Mouse (Mus musculus) liver, embryonic 14 days (tissue): ENCODE results near the gene Mybpc2. TPM values are rescaled to one million over a fixed set of nuclear protein-coding genes. Genes with fewer than 3 reads are reported as not detected.

Experiments
- polyA plus RNA-seq: library from polyadenylated mRNA; depleted of rRNA; stranded (reverse); fragments of >200 nt; gene quantifications from 2 replicates; pipeline ENCODE4 v1.2.3, GENCODE M21; 2012; rRNA removed

Mybpc2 gene
- polyA plus RNA-seq = 0.01 TPM in 1 of 2 replicates, not detected in the other

DNA sequence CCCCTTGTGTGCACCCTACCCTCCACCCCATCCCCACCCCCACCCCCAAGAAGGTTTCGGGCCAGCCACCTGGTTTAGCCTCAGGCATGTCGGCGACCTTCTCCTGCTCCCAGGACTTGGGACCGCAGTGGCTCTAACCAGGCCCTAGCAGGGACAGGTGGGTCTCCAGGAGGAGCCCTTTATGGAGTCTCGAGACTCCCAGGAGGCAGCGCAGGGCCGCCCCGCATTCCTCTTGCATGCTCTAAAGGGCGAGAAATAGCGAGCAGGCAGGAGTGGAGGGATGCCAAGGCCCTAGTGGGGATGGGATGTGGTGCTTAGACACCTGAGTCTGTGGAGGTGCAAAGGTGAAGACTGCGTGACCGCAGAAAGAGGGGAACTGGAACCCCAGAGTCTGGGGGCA, at the start of gene Mybpc2:
TSS of gene Mybpc2 (minus strand) at position 155 of the 400 bp plus-strand sequence.

DNA sequence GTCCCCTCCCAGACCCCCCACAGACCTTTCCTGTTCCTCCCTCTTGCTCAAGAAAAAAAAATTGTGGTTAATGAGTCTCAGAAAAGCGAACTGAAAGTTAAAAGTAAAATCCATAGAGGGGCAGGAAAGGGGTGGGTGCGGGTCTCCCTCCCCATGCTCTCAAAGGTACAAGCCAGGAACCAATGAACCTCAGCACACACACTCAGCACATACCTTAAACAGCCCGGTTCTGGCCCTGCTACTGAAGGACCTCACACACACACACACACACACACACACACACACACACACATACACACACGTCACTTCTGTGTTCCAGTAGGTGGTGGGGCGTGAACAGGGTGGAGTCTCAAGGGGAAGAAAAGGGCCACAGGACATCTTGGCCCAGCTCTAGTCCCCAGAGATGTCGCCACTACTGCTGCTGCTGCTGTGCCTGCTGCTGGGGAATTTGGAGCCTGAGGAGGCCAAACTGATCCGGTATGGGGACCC, 47.8 kb upstream of the Mybpc2 start, which contains the start of gene Napsa:
TSS of gene Napsa (plus strand) at position 168 of the 489 bp plus-strand sequence.

DNA sequence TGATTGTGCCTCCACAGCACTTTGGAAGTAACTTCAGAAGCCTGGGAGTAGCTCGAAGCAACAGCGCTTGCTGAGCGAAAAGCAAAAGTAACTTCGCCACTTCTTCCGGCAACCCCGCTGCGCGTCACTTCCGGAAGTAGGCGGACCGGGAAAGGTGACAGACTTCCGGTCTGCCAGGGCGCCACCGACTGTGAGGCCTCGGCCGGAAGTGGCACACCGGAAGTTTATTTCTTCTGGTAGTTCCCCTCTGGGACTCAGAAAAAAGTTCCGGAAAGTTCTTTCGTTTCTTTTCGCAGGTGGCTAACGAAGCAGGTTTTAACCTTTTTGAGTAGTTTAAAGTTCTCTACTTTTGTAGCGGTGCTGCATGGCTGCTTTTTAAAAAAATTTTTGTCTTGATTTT, 29.4 kb upstream of the Mybpc2 start, which contains the start of gene Nr1h2:
TSS of gene Nr1h2 (minus strand) at position 126 of the 400 bp plus-strand sequence.

DNA sequence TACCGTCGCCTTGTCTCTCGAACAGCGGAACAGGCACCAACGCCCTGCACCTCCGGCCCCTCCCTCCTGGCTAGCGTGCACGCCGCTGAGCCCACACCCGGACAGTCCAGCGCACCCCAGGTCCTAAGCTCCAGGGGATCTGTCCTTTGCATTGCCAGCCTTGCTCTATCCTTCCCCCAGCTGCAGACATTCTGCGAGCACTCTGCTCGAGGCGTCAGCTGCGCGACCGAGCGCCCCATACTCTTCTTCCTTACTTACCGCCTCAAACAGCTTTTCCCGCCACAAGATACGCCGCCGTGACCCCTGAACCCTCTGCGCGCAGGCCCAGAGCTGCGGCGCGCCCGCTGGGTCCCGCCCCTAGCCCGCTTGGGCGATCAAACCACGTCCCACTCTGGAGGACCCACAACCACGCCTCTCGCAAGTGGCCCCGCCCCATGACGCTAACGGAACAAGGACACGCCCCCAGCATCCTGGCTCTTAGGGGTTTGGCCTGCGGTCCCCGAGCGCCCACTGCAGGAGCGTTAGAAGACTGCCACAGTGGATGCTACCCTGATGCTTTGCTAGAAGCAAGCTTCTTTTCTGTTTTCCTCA, 24.1 kb upstream of the Mybpc2 start, which contains the start of gene Pold1:
TSS of gene Pold1 (minus strand) at position 353 of the 591 bp plus-strand sequence.

DNA sequence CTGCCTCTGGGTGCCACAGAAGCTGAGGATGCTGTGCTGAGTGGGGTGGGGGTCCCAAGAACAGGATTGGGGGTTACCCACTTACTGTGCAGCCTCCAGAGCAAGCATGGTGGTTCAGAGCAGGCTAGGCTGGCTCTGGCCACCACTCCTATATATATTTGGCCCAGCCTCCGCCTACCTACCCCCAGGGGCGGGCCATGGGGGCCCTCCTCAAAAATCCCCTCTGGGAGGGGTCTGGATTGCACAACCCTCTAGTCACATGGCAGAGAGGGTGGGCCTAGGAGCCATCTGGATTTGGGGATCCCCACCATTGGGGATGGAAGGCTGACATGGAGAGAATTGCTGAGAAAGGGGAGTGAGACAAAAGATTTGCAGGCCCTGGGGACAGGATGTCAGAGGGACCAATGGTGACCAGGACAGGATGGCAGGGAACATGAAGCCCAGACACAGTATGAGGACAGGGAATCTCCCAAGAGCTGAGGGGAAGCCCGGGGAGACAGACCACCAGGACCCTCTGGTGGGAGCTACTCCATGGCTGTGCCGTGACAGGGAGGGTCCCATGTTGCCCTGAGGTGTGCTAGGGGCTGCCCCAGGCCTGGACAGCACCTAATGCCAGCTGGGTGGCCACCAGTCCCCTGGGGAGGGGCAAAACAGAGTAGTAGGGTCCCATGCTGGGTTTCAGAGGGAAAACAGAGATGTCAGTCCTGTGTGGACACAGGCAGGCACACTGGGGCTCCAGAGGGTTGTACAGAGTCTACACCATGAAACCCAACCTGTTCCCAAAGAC, 7.7 kb upstream of the Mybpc2 start, which contains the start of gene Spib:
TSS of gene Spib (minus strand) at position 126 of the 787 bp plus-strand sequence.

DNA sequence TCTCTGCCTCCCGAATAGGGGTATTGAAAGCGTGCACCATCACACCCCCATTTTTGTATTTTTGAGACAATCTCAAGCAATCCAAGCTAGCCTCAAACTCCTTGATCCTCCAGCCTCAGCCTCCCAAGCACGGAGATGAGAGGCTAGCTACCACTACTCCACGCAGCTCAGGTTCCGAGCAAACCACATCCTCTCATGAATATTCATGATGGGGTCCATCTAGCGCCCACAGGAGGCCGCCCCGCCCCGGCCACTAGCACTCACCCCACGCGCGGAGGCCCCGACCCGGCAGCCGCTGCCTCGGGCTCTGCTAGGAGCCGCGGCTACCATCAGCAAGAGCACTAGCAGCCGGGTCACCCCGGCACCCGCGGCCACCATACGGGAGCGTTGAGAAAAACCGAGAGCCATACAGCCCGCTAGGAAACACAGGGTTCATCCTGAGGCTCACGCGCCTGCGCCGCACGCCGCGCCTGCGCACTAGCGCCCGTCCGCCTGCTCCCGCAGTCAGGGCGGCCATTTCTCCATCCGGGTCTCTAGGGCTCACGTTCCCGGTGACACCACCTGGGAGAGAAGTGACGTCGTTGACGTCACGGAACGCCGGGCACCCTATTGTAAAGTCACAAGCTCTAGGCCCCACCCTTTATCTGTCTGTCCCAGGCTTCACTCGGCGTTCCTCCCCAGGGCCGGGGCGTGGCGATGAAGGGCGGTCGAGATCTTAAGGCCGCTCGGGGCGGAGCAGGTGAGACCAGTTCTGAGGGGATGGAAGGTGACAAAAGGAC, 28.3 kb downstream of the Mybpc2 start, which contains the start of the genes Emc10 and Fam71e1:
TSS of gene Emc10 (minus strand) at position 538 of the 779 bp plus-strand sequence.
TSS of gene Fam71e1 (plus strand) at position 590 of the 779 bp plus-strand sequence.

DNA sequence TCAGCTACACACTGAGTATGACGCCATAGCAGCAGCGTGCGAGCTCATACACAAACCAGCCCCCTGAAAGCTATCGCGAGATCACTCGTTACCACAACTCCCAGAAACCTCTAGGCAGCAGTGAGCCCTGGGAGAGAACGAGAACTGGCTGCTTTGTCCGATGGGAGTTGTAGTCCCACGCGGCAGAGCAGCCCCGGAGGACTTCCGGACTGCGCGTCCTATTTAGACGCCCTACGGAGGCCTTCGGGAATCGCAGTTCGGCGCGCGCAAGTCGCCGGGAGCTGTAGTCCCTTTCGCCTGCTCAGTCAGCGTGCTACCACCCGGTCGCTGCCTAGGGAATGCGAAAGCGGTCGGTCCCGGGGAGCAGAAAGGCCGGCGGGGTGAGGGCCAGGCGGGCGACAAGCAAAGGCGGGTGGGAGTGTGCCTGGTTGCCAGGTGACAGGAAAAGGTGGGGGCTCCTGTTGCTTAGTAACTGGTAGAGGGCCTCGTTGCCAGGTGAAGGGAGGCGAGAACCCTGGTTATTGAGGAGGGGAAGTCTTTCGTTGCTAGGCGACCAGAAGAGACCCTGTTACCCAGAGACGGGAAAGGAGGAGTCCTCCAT, 56.5 kb downstream of the Mybpc2 start, which contains the start of gene Josd2:
TSS of gene Josd2 (plus strand) at position 170 of the 601 bp plus-strand sequence.

DNA sequence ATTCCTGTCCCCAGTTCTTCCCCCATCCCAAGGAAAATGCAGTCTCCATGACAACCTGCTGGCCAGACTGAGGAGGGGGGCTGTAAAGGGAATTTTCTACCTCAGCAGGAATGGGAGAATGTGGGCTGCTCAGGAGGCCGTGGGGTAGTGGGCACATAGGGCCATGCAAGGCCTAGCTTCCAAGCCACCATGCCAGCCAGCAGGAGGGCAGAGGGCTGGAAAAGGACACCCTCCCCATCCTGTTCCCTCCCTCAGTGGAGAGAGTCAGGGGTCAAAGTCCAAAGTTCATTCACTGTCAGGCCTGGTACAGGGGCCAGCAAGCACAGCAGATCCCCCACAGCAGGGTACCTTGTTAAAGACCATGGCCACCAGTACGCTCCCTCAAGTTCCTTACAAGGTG, 59.3 kb downstream of the Mybpc2 start, which contains the start of gene Aspdh:
TSS of gene Aspdh (plus strand) at position 281 of the 400 bp plus-strand sequence.

Other genes starting within 250 kb of the Mybpc2 start
- gene Clec11a, start 217.8 kb downstream of the Mybpc2 start, polyA plus RNA-seq = 0.36 and 0.86 TPM in 2 replicates
- 0.02 and 0.03 TPM in 2 replicates for gene Shank1, start 214.4 kb downstream of the Mybpc2 start, polyA plus RNA-seq
- 0.02 TPM in 2 replicates for gene Syt3, start 140.6 kb downstream of the Mybpc2 start, polyA plus RNA-seq
- gene 1700008O03Rik, start 138.8 kb downstream of the Mybpc2 start, polyA plus RNA-seq = 0.12 and 0.18 TPM in 2 replicates
- gene Lrrc4b, start 95.6 kb downstream of the Mybpc2 start, polyA plus RNA-seq = 0.02 and 0.09 TPM in 2 replicates
- gene Aspdh, start 59.3 kb downstream of the Mybpc2 start, polyA plus RNA-seq = 6.9 and 9.4 TPM in 2 replicates
- 183 and 206 TPM in 2 replicates for gene Josd2, start 56.7 kb downstream of the Mybpc2 start, polyA plus RNA-seq
- 39.1 and 45.1 TPM in 2 replicates for gene Emc10, start 28.1 kb downstream of the Mybpc2 start, polyA plus RNA-seq
- 1.5 and 1.6 TPM in 2 replicates for gene Fam71e1, start 28.1 kb downstream of the Mybpc2 start, polyA plus RNA-seq
- 0.14 and 0.18 TPM in 2 replicates for gene Spib, start 7.4 kb upstream of the Mybpc2 start, polyA plus RNA-seq
- gene Pold1, start 24.2 kb upstream of the Mybpc2 start, polyA plus RNA-seq = 44.8 and 45.0 TPM in 2 replicates
- 27.6 and 31.6 TPM in 2 replicates for gene Nr1h2, start 29.3 kb upstream of the Mybpc2 start, polyA plus RNA-seq
- 3.9 and 5.2 TPM in 2 replicates for gene Napsa, start 47.7 kb upstream of the Mybpc2 start, polyA plus RNA-seq
- 0.16 and 0.24 TPM in 2 replicates for gene Kcnc3, start 66.0 kb upstream of the Mybpc2 start, polyA plus RNA-seq
- gene Myh14, start 146.2 kb upstream of the Mybpc2 start, polyA plus RNA-seq = 0.08 and 0.23 TPM in 2 replicates
- gene Izumo2, start 184.1 kb upstream of the Mybpc2 start, polyA plus RNA-seq = not detected in 2 replicates
- 20.0 and 23.5 TPM in 2 replicates for gene Vrk3, start 223.8 kb upstream of the Mybpc2 start, polyA plus RNA-seq
- 0.95 and 1.0 TPM in 2 replicates for gene Zfp473, start 226.4 kb upstream of the Mybpc2 start, polyA plus RNA-seq